Comparison of ENCODE assay signal across 8 mouse cellular contexts in genomic region chr10:90966821-90967220, GRCm38 (mm10).
A peak's percentile ranks its signal among the peaks of the same experiment; 100 is the strongest.
DNase-seq lines count a peak whose midpoint lies in the region; ATAC-seq and TF ChIP-seq lines count a peak whose summit lies in the region.

No protein-coding gene starts in this region.

- 14% methylated on average over 9 of the region's 9 CpGs for WGBS in lung, adult 2 months
- 17% methylated on average over 9 of the region's 9 CpGs for WGBS in forebrain, embryonic 16.5 days
- WGBS in intestine, postnatal 0 days = 20% methylated on average over 9 of the region's 9 CpGs

- H3K9ac ChIP-seq in forebrain, embryonic 16.5 days (replicated peaks; ENCODE audit: low read depth, low read length) = no peak overlapping the region
- no peak overlapping the region for H3K9ac ChIP-seq in intestine, postnatal 0 days (ENCODE audit: low read depth, low read length)

- H3K27ac ChIP-seq in forebrain, embryonic 16.5 days (ENCODE audit: low read length) = no peak overlapping the region
- H3K27ac ChIP-seq in intestine, postnatal 0 days (ENCODE audit: low read depth, low read length) = no peak overlapping the region

- no peaks in the 10 kb centered on the region for H3K27me3 ChIP-seq in forebrain, embryonic 16.5 days (replicated peaks; ENCODE audit: control insufficient read depth, insufficient read depth, low read length)
- H3K27me3 ChIP-seq in intestine, postnatal 0 days (replicated peaks; ENCODE audit: control insufficient read depth, insufficient read depth, low read length) = peaks cover 22% of the 10 kb centered on the region

- H3K9me3 ChIP-seq in forebrain, embryonic 16.5 days (ENCODE audit: control insufficient read depth, low read length) = no peaks in the 10 kb centered on the region
- H3K9me3 ChIP-seq in intestine, postnatal 0 days (ENCODE audit: control insufficient read depth) = no peaks in the 10 kb centered on the region

- TF ChIP-seq POLR2A in lung, adult 2 months (IDR thresholded peaks at IDR 0.05; ENCODE audit: borderline replicate concordance, extremely low read depth, low read depth, low read length) = no peak

- H3K36me3 ChIP-seq in forebrain, embryonic 16.5 days (ENCODE audit: control insufficient read depth, insufficient read depth) = no peaks in the 10 kb centered on the region
- H3K36me3 ChIP-seq in intestine, postnatal 0 days (ENCODE audit: control insufficient read depth, insufficient read depth) = no peaks in the 10 kb centered on the region

- DNase-seq in lung, postnatal 10 days = peak; percentile 24
- no peak for DNase-seq in lung, adult 2 months
- DNase-seq in left cerebral cortex, adult 18-20 months (ENCODE audit: low spot score in 2 of 2) = peak; percentile 84 to 87
- DNase-seq in right cerebral cortex, postnatal 14 days = peak; percentile 74
- DNase-seq in spleen, adult 18-20 months = no peak
- no peak for DNase-seq in kidney, adult 8-10 months

- no peak overlapping the region for H3K4me3 ChIP-seq in lung, adult 2 months (replicated peaks; ENCODE audit: extremely low read depth, low read depth, low read length)
- H3K4me3 ChIP-seq in forebrain, embryonic 16.5 days (replicated peaks; ENCODE audit: low read length) = no peak overlapping the region
- H3K4me3 ChIP-seq in intestine, postnatal 0 days (ENCODE audit: low read depth, low read length) = no peak overlapping the region

- ATAC-seq in forebrain, embryonic 16.5 days = peak; percentile 74
- no peak for ATAC-seq in intestine, postnatal 0 days

- TF ChIP-seq CTCF in lung, adult 2 months (IDR thresholded peaks at IDR 0.05; ENCODE audit: insufficient read depth, low read length) = no peak
- TF ChIP-seq CTCF in intestine, postnatal 0 days (IDR thresholded peaks at IDR 0.05; ENCODE audit: low read depth) = no peak

- H3K4me2 ChIP-seq in forebrain, embryonic 16.5 days (ENCODE audit: low read length) = no peak overlapping the region
- no peak overlapping the region for H3K4me2 ChIP-seq in intestine, postnatal 0 days (replicated peaks; ENCODE audit: low read depth)

- H3K4me1 ChIP-seq in lung, adult 2 months (ENCODE audit: control insufficient read depth, insufficient read depth, low read length) = peaks cover 4% of the 10 kb centered on the region; the same call in 1 of the 2 replicates
- H3K4me1 ChIP-seq in forebrain, embryonic 16.5 days (replicated peaks; ENCODE audit: control insufficient read depth, insufficient read depth, low read length) = peaks cover 17% of the 10 kb centered on the region
- H3K4me1 ChIP-seq in intestine, postnatal 0 days (replicated peaks; ENCODE audit: control insufficient read depth, insufficient read depth, low read length) = peaks cover 4% of the 10 kb centered on the region; the same call in 1 of the 2 replicates

Comparison
In these comparisons a context has a peak if more than half of its experiments do, and no peak if none do; other contexts are left out.
1. DNase-seq: peak in lung, postnatal 10 days (single experiment), left cerebral cortex, adult 18-20 months (2 of 2) and right cerebral cortex, postnatal 14 days (single experiment); none in lung, adult 2 months (single experiment), spleen, adult 18-20 months (0 of 2) and kidney, adult 8-10 months (0 of 2).